1 mouse cellular context compared by ENCODE assay signal in genomic region chr8:83567668-83568067, GRCm38 (mm10).
TF ChIP-seq lines count a peak whose summit lies in the region.

No protein-coding gene starts in this region.

TF ChIP-seq in CH12.LX, 34 proteins besides CTCF, POLR2A, EP300 and RAD21:
- TF ChIP-seq ELF1 (IDR thresholded peaks at IDR 0.05; ENCODE audit: low read depth, low read length): no peak
- no peak for TF ChIP-seq USF2 (conservative IDR thresholded peaks at IDR 0.05; ENCODE audit: low read depth, low read length)
- TF ChIP-seq E2F4 (IDR thresholded peaks at IDR 0.05; ENCODE audit: insufficient replicate concordance, low read depth, low read length): no peak
